Mouse (Mus musculus) hindbrain, embryonic 14.5 days (tissue): ENCODE results near the gene Aldh3b2. TPM values are rescaled to one million over a fixed set of nuclear protein-coding genes. Genes with fewer than 3 reads are reported as not detected.

Source experiments
- ATAC-seq: fragments of 200-750 bp; cut with Nextera tagmentation; 2 replicates; pipeline ENCODE4 v1.8.0; 2017; ENCODE audit warnings: moderate number of reproducible peaks, mild to moderate bottlenecking, moderate TSS enrichment, moderate library complexity; ENCODE audit not compliant: low FRiP score
- DNase-seq: peaks from one replicate; pipeline ENCODE4 v3.0.0-alpha.2; 2015; ENCODE audit warnings: low spot score
- H3K27ac ChIP-seq: fragments of 300-500 bp; sonication (generic); 2 replicates; pipeline ENCODE4 v1.5.1; 2014; ENCODE audit warnings: mild to moderate bottlenecking, moderate library complexity
- H3K27me3 ChIP-seq: fragments of 300-500 bp; sonication (generic); 2 replicates; pipeline ENCODE4 v1.6.1; 2014; ENCODE audit warnings: mild to moderate bottlenecking, low read length, mixed read lengths; ENCODE audit not compliant: control insufficient read depth, insufficient read depth
- H3K36me3 ChIP-seq: fragments of 300-500 bp; sonication (generic); replicated peaks from 2 replicates; pipeline ENCODE4 v1.6.1; 2014; ENCODE audit not compliant: control insufficient read depth, insufficient read depth
- H3K4me1 ChIP-seq: fragments of 300-500 bp; sonication (generic); replicated peaks from 2 replicates; pipeline ENCODE4 v1.6.1; 2014; ENCODE audit warnings: antibody characterized with exemption, low read length, mixed read lengths; ENCODE audit not compliant: control insufficient read depth, insufficient read depth
- H3K4me2 ChIP-seq: fragments of 300-500 bp; sonication (generic); replicated peaks from 2 replicates; pipeline ENCODE4 v1.6.1; 2014; ENCODE audit warnings: mild to moderate bottlenecking, moderate library complexity
- H3K4me3 ChIP-seq: fragments of 300-500 bp; sonication (generic); replicated peaks from 2 replicates; pipeline ENCODE4 v1.5.1; 2014; ENCODE audit warnings: mild to moderate bottlenecking, low read length
- H3K9ac ChIP-seq: fragments of 300-500 bp; sonication (generic); 2 replicates; pipeline ENCODE4 v1.6.1; 2014
- H3K9me3 ChIP-seq: fragments of 300-500 bp; sonication (generic); 2 replicates; pipeline ENCODE4 v1.6.1; 2016; ENCODE audit warnings: low read length; ENCODE audit not compliant: control insufficient read depth
- WGBS: fragments of 180-500 bp; shearing (Covaris S2); extraction: QIAGEN DNeasy Blood & Tissue Kit; methylation state at CpG from one replicate; pipeline ENCODE4 v1.1.7; 2014; 5-methylcytosine and 5-hydroxymethylcytosine counted together
- polyA plus RNA-seq: library from polyadenylated mRNA; unstranded; fragments of >200 nt; fragmentation: Nextera tagmentation; extraction: Ambion mirVana; gene quantifications from 2 replicates; pipeline ENCODE4 v1.2.1, GENCODE M21; 2014

Gene Aldh3b2
- polyA plus RNA-seq, 1 experiment from 2014 or later, result 0.32 TPM

DNA sequence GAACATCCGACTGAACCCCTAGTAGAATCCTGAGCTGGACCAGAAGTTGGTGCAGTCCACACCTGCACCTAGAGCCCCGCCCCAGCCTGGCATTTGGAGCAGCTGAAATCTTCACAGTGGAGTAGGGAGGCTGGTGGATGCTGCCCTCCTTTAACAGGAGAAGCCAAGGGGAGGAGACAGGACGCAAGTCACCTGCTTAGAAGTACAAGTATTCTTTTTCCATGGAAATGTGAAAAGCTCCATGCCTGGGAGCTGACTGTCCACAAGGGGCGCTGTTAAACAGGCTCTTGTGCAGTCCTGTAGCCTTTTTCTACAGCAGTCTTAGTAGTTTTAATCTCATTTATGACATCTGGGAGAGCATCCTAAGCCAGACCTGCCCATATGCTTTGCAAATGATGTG is 16.6 kb downstream of the Aldh3b2 start:
- DNase-seq (no peak), ATAC-seq (no peak)
- H3K27me3 ChIP-seq, result no peaks in the 10 kb centered on the region
- no peaks in the 10 kb centered on the region for H3K9me3 ChIP-seq
- H3K4me1 ChIP-seq, result 0 out of 2 replicates have a peak, but pooled peaks cover 3% of the 10 kb centered on the region
- no peak overlapping the region for H3K9ac ChIP-seq
- 90% methylated on average over 4 of the region's 4 CpGs for WGBS
- no peak overlapping the region for H3K27ac ChIP-seq
- H3K36me3 ChIP-seq, result no peaks in the 10 kb centered on the region
- no peak overlapping the region for H3K4me2 ChIP-seq
- no peak overlapping the region for H3K4me3 ChIP-seq

- no peak overlapping the region for H3K9ac ChIP-seq
- WGBS, result 33% methylated on average over 6 of the region's 6 CpGs
- H3K4me3 ChIP-seq, result no peak overlapping the region
- no peak overlapping the region for H3K27ac ChIP-seq
- H3K27me3 ChIP-seq, result no peaks in the 10 kb centered on the region
- 0 out of 2 replicates have a peak, but pooled peaks cover 3% of the 10 kb centered on the region for H3K4me1 ChIP-seq
- ATAC-seq (no peak), DNase-seq (no peak)
- no peak overlapping the region for H3K4me2 ChIP-seq
- H3K36me3 ChIP-seq, result no peaks in the 10 kb centered on the region
- H3K9me3 ChIP-seq, result no peaks in the 10 kb centered on the region
Observed at GRCm38 (mm10) chr19:3990804-3991203, 18.7 kb downstream of the Aldh3b2 start.

GRCm38 (mm10) chr19:3991562-3991961 is 19.4 kb downstream of the Aldh3b2 start:
- H3K4me1 ChIP-seq, result 0 out of 2 replicates have a peak, but pooled peaks cover under 1% of the 10 kb centered on the region
- no peak overlapping the region for H3K4me2 ChIP-seq
- 95% methylated on average over 3 of the region's 3 CpGs for WGBS
- no peak overlapping the region for H3K4me3 ChIP-seq
- H3K9ac ChIP-seq, result no peak overlapping the region
- no peaks in the 10 kb centered on the region for H3K36me3 ChIP-seq
- H3K9me3 ChIP-seq, result no peaks in the 10 kb centered on the region
- H3K27me3 ChIP-seq, result no peaks in the 10 kb centered on the region
- ATAC-seq (no peak), DNase-seq (no peak)
- H3K27ac ChIP-seq, result no peak overlapping the region

GRCm38 (mm10) chr19:3991966-3992365 is 19.8 kb downstream of the Aldh3b2 start:
- H3K4me2 ChIP-seq, result no peak overlapping the region
- 86% methylated on average over 3 of the region's 3 CpGs for whole genome bisulfite sequencing
- no peak for ATAC-seq

GRCm38 (mm10) chr19:3992416-3992815 is 20.3 kb downstream of the Aldh3b2 start, which contains the start of gene Tbx10:
Tbx10 (plus strand) TSS chr19:3992752.
- ATAC-seq, result no peak
- no peak within 1 kb of the TSS for H3K4me3 ChIP-seq
- H3K27ac ChIP-seq, result no peak within 1 kb of the TSS
- H3K36me3 ChIP-seq, result no peaks in the 10 kb centered on the region
- no peak within 1 kb of the TSS for H3K4me2 ChIP-seq
- 53% methylated on average over 5 of the region's 5 CpGs for WGBS
- H3K4me1 ChIP-seq, result no peaks in the 10 kb centered on the region
- DNase-seq, result no peak
- no peak within 1 kb of the TSS for H3K9ac ChIP-seq
- H3K27me3 ChIP-seq, result no peaks in the 10 kb centered on the region
- no peaks in the 10 kb centered on the region for H3K9me3 ChIP-seq

More at GRCm38 (mm10) chr19:3991966-3992365, 19.8 kb downstream of the Aldh3b2 start:
- H3K9me3 ChIP-seq, result no peaks in the 10 kb centered on the region
- no peak overlapping the region for H3K9ac ChIP-seq
- H3K27ac ChIP-seq, result no peak overlapping the region
- H3K4me3 ChIP-seq, result no peak overlapping the region
- DNase-seq, result no peak
- H3K4me1 ChIP-seq, result no peaks in the 10 kb centered on the region
- H3K27me3 ChIP-seq, result no peaks in the 10 kb centered on the region
- no peaks in the 10 kb centered on the region for H3K36me3 ChIP-seq

DNA sequence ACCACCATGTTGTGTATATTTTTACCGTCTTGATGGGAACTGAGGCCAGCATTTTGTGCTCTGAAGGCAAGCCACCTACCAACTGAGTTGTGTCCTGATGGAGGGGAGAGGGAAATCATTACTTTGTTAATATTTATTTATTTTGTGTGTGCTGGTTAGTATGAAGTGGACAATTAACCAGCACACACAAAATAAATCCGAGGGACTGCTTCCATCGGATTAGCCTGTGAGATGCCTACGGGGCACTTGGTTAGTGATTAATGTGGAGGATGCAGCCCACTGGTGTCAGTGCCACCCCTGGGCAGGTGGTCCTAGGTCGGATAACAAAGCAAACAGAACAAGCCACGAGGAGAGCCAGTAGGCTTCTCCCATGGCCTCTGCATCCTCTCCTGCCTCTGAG is 22.8 kb downstream of the Aldh3b2 start:
- WGBS, result 72% methylated on average over 6 of the region's 6 CpGs
- Histone ChIP-seq H3K27ac (no peak overlapping the region), H3K4me1 (no peaks in the 10 kb centered on the region; the same call in 1 of the 2 replicates), H3K9me3 (no peaks in the 10 kb centered on the region), H3K9ac (no peak overlapping the region), H3K4me2 (no peak overlapping the region), H3K36me3 (no peaks in the 10 kb centered on the region), H3K4me3 (no peak overlapping the region), H3K27me3 (no peaks in the 10 kb centered on the region)
- ATAC-seq (no peak), DNase-seq (no peak)

GRCm38 (mm10) chr19:3995505-3995904 is 23.4 kb downstream of the Aldh3b2 start:
- Histone ChIP-seq H3K4me1 (no peaks in the 10 kb centered on the region; the same call in 1 of the 2 replicates), H3K27ac (no peak overlapping the region), H3K4me2 (no peak overlapping the region), H3K9me3 (no peaks in the 10 kb centered on the region), H3K4me3 (no peak overlapping the region), H3K27me3 (no peaks in the 10 kb centered on the region), H3K36me3 (no peaks in the 10 kb centered on the region), H3K9ac (no peak overlapping the region)
- 93% methylated on average over 3 of the region's 3 CpGs for WGBS
- DNase-seq (no peak), ATAC-seq (no peak)

GRCm38 (mm10) chr19:3996106-3996505 is 24.0 kb downstream of the Aldh3b2 start:
- H3K27ac ChIP-seq, result no peak overlapping the region
- H3K4me2 ChIP-seq, result no peak overlapping the region
- WGBS, result 74% methylated on average over 7 of the region's 7 CpGs
- no peaks in the 10 kb centered on the region for H3K9me3 ChIP-seq
- ATAC-seq, result no peak
- no peak for DNase-seq
- peaks cover 4% of the 10 kb centered on the region for H3K4me1 ChIP-seq
- H3K27me3 ChIP-seq, result no peaks in the 10 kb centered on the region
- H3K36me3 ChIP-seq, result no peaks in the 10 kb centered on the region
- H3K9ac ChIP-seq, result no peak overlapping the region
- H3K4me3 ChIP-seq, result no peak overlapping the region

DNA sequence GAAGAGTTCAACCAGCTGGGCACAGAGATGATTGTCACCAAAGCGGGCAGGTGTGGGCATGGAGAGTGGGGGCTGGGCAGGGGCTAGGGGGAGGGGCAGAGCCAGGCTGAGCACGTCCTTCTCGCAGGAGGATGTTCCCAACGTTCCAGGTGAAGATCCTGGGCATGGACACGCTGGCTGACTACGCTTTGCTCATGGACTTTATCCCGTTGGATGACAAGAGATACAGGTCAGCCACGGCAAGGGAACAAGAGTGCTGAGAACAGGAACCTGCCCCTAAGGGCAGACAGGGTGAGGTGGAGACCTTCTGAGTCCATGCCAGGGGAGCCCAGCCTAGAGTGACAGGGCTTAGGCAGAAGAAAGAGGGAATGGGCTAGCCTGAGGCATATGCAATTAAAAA is 24.6 kb downstream of the Aldh3b2 start:
- H3K27ac ChIP-seq, result no peak overlapping the region
- H3K4me1 ChIP-seq, result peaks cover 6% of the 10 kb centered on the region
- H3K36me3 ChIP-seq, result no peaks in the 10 kb centered on the region
- WGBS, result 80% methylated on average over 8 of the region's 8 CpGs
- H3K9me3 ChIP-seq, result no peaks in the 10 kb centered on the region
- H3K27me3 ChIP-seq, result no peaks in the 10 kb centered on the region
- DNase-seq (no peak), ATAC-seq (no peak)
- H3K9ac ChIP-seq, result no peak overlapping the region
- no peak overlapping the region for H3K4me3 ChIP-seq
- H3K4me2 ChIP-seq, result no peak overlapping the region

GRCm38 (mm10) chr19:3997231-3997630 is 25.1 kb downstream of the Aldh3b2 start:
- 71% methylated on average over 8 of the region's 8 CpGs for WGBS
- Histone ChIP-seq H3K4me3 (no peak overlapping the region), H3K9me3 (no peaks in the 10 kb centered on the region), H3K9ac (no peak overlapping the region), H3K4me1 (peaks cover 6% of the 10 kb centered on the region), H3K27ac (no peak overlapping the region), H3K4me2 (no peak overlapping the region), H3K27me3 (no peaks in the 10 kb centered on the region), H3K36me3 (no peaks in the 10 kb centered on the region)
- ATAC-seq, result no peak
- DNase-seq, result no peak
